Mouse (Mus musculus) megakaryocyte-erythroid progenitor cell, adult 5-6 weeks (primary cell): ENCODE results near the gene Fam43b. TPM values are rescaled to one million over a fixed set of nuclear protein-coding genes. Genes with fewer than 3 reads are reported as not detected.

Experiments
- ATAC-seq: replicated peaks from 2 replicates; pipeline ENCODE4 v1.8.0; 2016; ENCODE audit warnings: mild to moderate bottlenecking, inconsistent platforms; ENCODE audit not compliant: severe bottlenecking, poor library complexity, low FRiP score, low TSS enrichment
- total RNA-seq, 2 experiments: library from RNA; stranded (forward) in 1 of 2; stranded (reverse) in 1 of 2; fragments of 200-1000, 215-1000 nt in 1 of 2; fragments of >200 nt in 1 of 2; fragmentation: Nextera tagmentation in 1 of 2; gene quantifications; 2 replicates each; pipeline ENCODE4 v1.2.3; 2014 to 2017

The Fam43b gene
- total RNA-seq, 2 experiments from 2014 or later, result not detected

- no peak for ATAC-seq
These were observed 383 bp upstream of the Fam43b start for GRCm38 (mm10) chr4:138396711-138397110.

DNA sequence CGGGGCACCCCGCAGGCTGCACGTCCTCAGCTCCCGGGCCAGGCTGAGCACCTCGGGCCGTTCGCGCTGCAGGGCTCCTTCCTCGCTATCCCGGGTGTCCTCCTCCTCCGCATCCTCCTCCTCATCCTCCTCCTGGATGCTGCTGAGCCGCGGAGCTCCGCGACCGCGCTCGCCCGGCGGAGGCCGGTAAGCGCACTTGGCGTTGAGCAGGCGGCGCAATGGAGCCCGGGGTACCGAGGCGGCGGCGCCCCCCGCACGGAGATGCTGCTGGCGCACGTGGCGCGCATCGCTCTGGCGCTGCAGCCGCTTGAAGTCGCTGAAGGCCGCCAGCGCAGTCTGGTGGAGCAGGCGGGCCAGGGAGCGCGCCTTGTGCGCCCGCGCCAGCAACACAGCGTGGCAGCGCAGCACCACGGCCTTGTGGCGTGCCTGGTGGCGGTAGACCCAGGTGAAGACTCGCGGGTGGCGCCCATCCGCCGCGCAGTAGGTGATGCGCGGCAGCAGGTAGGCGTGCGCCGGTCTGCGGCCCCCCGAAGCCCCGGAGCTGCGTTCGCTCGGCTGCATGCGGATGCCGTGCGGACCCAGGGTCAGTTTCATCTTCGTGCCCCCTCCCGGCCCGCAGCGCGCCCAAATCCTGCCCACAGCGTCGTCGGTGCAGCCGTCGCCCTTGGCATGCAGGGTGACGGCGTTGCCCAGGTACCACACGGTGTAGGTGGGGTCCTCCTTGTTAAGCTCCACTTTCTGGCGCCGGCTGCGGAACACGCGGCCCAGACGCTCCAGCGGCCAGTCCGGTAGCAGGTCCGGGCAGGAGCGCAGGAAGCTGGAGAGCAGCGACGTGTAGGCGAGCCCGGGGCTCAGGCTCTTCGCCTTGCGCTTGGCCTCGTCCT, 999 bp downstream of the Fam43b start:
- no peak for ATAC-seq

DNA sequence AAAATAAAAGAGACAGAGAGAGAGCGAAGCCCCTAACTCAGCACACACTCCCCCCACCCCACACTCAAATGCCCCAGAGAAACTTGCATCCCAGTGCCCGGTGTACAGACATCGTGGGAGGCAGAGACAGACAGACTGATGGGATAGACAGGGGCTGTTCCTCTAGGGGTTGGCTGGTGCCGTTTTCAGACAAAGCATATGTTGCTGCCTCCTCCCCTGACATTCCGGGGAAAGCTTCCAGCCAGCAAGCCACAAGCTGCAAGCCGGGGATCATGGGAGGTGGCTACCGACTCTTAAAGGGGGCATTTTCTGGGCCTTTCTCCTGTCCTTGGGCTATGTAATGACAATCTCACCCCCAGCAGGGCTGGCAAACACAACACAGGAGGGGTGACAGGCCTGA, 2.6 kb downstream of the Fam43b start:
- ATAC-seq, result no peak

GRCm38 (mm10) chr4:138383789-138384188, 12.5 kb downstream of the Fam43b start:
- no peak for ATAC-seq

GRCm38 (mm10) chr4:138382462-138382861, 13.9 kb downstream of the Fam43b start:
- ATAC-seq, result no peak

- ATAC-seq, result no peak
These were observed 16.1 kb downstream of the Fam43b start for GRCm38 (mm10) chr4:138380132-138380689.

- peak; percentile 90 for ATAC-seq
These were observed 17.1 kb downstream of the Fam43b start for GRCm38 (mm10) chr4:138379091-138379840.

- ATAC-seq, result no peak
These were observed 18.8 kb downstream of the Fam43b start for GRCm38 (mm10) chr4:138377526-138377925.

GRCm38 (mm10) chr4:138375117-138375516, 21.2 kb downstream of the Fam43b start:
- no peak for ATAC-seq

- no peak for ATAC-seq
These were observed 25.3 kb downstream of the Fam43b start for GRCm38 (mm10) chr4:138370996-138371516.

GRCm38 (mm10) chr4:138368498-138369260, 27.6 kb downstream of the Fam43b start:
- peak; percentile 31; the same call in 1 of the 2 replicates for ATAC-seq

DNA sequence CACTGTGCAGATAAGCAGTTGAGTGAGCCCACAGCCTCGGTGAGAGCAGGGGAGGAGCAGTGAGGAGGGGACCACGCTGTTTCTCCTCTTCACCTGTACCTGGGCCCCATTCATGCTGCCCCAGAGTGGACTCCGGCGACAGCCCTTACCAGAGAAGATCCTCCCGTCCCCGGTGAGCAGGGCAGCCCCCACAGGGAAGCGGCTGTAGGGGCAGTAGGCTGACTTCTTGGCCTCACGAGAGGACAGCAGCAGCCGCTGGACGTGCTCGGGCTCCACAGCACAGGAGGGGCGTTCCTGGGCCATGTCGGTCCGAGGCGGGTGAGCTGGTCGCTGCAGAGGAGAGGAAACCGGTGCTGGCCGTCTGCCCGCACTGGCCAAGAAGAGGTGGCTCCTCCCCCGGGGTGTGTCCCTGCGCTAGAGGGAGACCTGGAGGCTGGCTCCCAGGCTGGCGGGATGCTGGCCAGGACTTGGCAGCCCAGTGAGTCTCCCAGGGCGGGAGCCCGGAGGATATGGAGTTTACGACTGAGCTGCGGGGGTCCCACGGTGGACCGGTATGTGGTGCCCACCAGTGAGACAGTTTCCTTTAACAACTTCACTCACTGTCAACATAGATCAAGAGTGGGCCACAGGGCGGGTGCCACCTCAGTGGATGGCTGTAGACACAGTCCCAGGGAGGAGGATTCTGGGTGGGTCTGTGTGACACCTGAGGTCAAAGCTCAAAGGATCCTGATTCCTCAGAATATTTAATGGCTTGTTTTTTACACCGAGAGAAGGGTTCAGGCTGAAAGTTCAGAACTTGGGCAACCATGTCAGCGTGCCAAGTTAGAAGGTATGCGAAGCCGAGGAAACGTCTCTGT, 28.5 kb downstream of the Fam43b start, which contains the start of gene Cda:
Gene Cda, minus strand, starts transcription at position 352 of the 857 bp plus-strand sequence.
- peak; percentile 86 for ATAC-seq

DNA sequence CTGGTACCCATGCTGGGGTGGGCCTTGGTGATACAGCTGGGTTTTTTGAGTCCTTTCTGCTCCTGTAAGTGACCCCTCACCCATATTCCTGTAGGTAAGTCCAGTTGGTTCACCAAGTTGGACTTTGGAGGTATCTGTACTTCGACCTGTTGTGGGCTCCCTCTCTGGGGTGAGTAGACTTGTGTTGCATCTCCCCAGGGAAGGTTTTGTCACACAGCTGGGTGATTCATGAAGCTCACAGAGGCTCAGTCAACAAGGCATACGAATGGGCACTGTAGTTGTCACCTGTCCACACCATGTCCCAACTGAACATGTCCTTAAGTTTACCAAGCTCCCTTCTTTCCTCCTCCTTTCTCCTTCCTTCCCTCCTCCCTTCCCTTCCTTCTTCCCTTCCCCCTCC, 29.8 kb downstream of the Fam43b start:
- ATAC-seq, result no peak

- ATAC-seq, result no peak
These were observed 32.8 kb downstream of the Fam43b start for GRCm38 (mm10) chr4:138363511-138363910.

GRCm38 (mm10) chr4:138362883-138363282, 33.4 kb downstream of the Fam43b start:
- ATAC-seq, result no peak

DNA sequence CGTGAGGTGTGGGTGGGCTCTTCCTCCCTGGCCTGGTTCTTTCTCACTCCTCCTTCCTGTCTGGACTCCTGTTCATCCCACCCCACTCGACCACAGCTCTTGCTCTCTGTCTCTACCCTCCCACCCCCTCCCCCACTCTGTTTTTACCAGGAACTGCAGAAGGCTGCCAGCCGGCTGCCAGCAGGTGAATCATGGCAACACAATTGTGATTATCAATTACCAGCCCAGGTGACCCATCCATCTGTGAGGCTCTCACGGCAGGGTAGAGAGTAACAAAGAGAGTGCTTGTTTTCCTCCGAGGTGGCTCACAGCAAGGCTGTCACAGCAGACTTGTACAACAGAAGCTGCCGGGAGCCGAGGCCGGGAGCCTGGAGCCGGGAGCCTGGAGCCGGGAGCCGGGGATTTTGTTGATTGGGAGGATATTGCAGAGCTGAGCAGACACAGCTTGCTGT, 34.9 kb downstream of the Fam43b start:
- ATAC-seq, result no peak

GRCm38 (mm10) chr4:138358176-138358575, 38.2 kb downstream of the Fam43b start:
- no peak for ATAC-seq

- no peak for ATAC-seq
These were observed 39.8 kb downstream of the Fam43b start for GRCm38 (mm10) chr4:138356551-138356950.
